Mouse (Mus musculus) macrophage (primary cell): ENCODE measurements around the gene Uhrf2. TPM values are rescaled to one million over a fixed set of nuclear protein-coding genes. Genes with fewer than 3 reads are reported as not detected.

Experiments
- H3K27ac ChIP-seq: fragments of 350-480 bp; formaldehyde crosslinking; 2 replicates; pipeline ENCODE4 v1.9.0; 2021
- H3K36me3 ChIP-seq: fragments of 350-480 bp; formaldehyde crosslinking; 2 replicates; pipeline ENCODE4 v1.9.0; 2021; ENCODE audit errors: inconsistent target
- H3K4me3 ChIP-seq: fragments of 350-480 bp; formaldehyde crosslinking; 2 replicates; pipeline ENCODE4 v1.9.0; 2021; ENCODE audit errors: inconsistent target
- H3K79me2 ChIP-seq: fragments of 350-480 bp; formaldehyde crosslinking; 2 replicates; pipeline ENCODE4 v1.9.0; 2021; ENCODE audit errors: inconsistent target
- WGBS: methylation state at CpG from one replicate; pipeline ENCODE4 v1.1.7; 2026; ENCODE audit warnings: inconsistent platforms; ENCODE audit not compliant: missing documents; 5-methylcytosine and 5-hydroxymethylcytosine counted together
- polyA plus RNA-seq: library from polyadenylated mRNA; stranded (reverse); fragments of 250-400 nt; gene quantifications from 3 replicates; pipeline ENCODE4 v1.2.4, GENCODE M21; 2018; ENCODE audit warnings: inconsistent platforms

Uhrf2 gene
- polyA plus RNA-seq, 1 experiment from 2014 or later = 57.4 TPM

GRCm38 (mm10) chr19:30124999-30125669, 94.8 kb downstream of the Uhrf2 start:
- WGBS = 64% methylated on average over 7 of the region's 7 CpGs
- Histone ChIP-seq H3K4me3 (no peak overlapping the region), H3K36me3 (no peaks in the 10 kb centered on the region), H3K79me2 (no peaks in the 10 kb centered on the region), H3K27ac (peak overlapping the region; percentile 36)

GRCm38 (mm10) chr19:30125670-30126059, 95.4 kb downstream of the Uhrf2 start:
- Histone ChIP-seq H3K79me2 (no peaks in the 10 kb centered on the region), H3K27ac (peak overlapping the region; percentile 29), H3K4me3 (no peak overlapping the region), H3K36me3 (no peaks in the 10 kb centered on the region)
- WGBS = 88% methylated on average over 7 of the region's 7 CpGs

- Histone ChIP-seq H3K4me3 (no peak overlapping the region), H3K27ac (no peak overlapping the region), H3K79me2 (no peaks in the 10 kb centered on the region), H3K36me3 (no peaks in the 10 kb centered on the region)
- WGBS = 28% methylated on average over 4 of the region's 4 CpGs
These were observed 97.9 kb downstream of the Uhrf2 start for GRCm38 (mm10) chr19:30128177-30128576.

GRCm38 (mm10) chr19:30136308-30136707, 106.0 kb downstream of the Uhrf2 start:
- no peak overlapping the region for H3K27ac ChIP-seq
- no peak overlapping the region for H3K4me3 ChIP-seq

More at GRCm38 (mm10) chr19:30136308-30136707, 106.0 kb downstream of the Uhrf2 start:
- Histone ChIP-seq H3K36me3 (no peaks in the 10 kb centered on the region), H3K79me2 (no peaks in the 10 kb centered on the region)
- WGBS = 94% methylated on average over 1 of the region's 1 CpGs

Other genes with a start within 250 kb of the Uhrf2 start
- 10.2 to 17.7 TPM (median 10.6 TPM) in 3 replicates for gene 9930021J03Rik, start 224.5 kb upstream of the Uhrf2 start, polyA plus RNA-seq
- gene Ranbp6, start 217.5 kb upstream of the Uhrf2 start, polyA plus RNA-seq = 6.2 to 6.7 TPM (median 6.6 TPM) in 3 replicates
- not detected in 3 replicates for gene Il33, start 105.4 kb upstream of the Uhrf2 start, polyA plus RNA-seq
- not detected in 3 replicates for gene Trpd52l3, start 26.7 kb upstream of the Uhrf2 start, polyA plus RNA-seq
- gene Gldc, start 144.9 kb downstream of the Uhrf2 start, polyA plus RNA-seq = 0.07 to 0.10 TPM in 2 of 3 replicates, not detected in the other
- not detected in 3 replicates for gene Mbl2, start 202.4 kb downstream of the Uhrf2 start, polyA plus RNA-seq